Mouse (Mus musculus): ENCODE results near the gene Myo1a.
A peak's percentile ranks its signal among the peaks of the same experiment; 100 is the strongest.

Gene Myo1a

DNA sequence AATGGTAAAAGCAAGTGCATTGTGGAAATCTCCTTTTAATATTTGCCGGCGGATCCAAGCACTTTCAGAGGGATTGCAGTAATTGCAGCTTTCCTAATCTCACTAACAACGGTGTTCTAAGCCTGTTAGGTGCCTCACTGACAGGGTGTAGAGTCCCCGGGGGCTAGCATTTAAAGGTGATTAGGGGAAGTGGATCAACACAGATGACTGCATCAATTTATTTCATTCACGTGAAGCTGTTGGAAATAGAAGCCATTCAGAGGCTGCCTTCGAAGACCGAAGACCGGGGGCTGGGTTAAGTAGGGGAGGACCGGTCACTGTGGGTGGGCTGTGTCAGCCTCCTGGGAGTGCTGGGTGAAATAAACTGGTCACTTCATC lies 26.0 kb downstream of the Myo1a start:
- no peak for DNase-seq

DNA sequence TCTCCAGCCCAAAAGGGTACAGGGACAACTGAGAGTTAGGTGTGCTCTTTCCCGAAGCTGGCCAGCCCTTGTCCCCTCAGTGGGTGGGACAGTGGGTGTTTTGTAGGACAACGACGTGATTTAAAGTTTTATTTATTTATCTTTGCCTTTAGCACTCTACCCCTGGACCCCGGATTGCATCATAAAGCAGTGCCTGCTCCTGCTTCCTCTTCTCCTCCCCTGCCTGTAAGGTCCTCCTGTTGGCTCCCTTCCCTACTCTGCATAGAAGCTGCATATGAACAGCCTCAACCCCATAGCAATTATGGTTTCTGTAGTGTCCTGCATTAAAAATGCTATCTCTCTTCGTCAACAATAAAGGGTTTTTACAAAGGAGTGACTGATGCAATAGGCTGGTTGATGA lies 26.4 kb downstream of the Myo1a start:
- no peak for DNase-seq

- peak; percentile 70 to 73 for DNase-seq
Measured at GRCm38 (mm10) chr10:127734434-127734833, 29.5 kb downstream of the Myo1a start.

DNA sequence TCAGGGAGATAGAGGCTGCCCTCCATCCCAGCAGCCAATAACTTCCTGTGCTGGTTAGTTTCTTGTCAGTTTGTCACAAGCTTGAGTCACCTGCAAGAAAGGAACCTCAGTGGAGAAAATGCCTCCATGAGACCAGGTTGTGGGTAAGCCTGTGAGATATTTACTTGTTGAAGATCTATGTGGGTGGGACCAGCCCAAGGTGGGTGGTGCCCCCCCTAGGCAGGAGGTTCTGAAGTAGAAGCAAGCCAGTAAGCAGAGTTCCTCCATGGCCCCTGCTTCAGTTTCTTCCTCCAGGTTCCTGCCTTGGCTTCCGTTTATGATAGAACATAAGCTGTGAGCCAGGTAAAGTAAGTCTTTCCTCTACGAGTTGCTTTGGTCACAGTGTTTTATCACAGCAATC lies 31.3 kb downstream of the Myo1a start:
- DNase-seq = no peak

DNA sequence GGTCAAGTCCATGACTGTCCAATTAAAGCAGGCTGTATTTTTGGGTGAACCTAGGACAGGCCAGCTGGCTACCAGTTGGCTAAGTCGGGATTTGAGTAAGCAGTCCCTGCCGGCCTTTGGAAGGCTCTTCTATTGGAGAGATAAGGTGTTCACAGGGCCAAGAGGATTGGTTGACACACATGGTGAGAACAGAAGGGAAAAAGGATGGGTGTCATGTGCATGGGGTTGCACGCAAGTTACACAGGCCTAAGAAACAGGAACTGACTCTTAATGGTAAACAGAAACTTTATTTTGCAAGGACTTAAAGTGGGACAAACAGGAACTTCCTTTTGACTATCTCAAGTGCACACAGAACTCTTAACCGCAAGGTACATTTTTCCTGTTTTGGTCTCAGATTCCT lies 31.9 kb downstream of the Myo1a start:
- no peak for DNase-seq

DNA sequence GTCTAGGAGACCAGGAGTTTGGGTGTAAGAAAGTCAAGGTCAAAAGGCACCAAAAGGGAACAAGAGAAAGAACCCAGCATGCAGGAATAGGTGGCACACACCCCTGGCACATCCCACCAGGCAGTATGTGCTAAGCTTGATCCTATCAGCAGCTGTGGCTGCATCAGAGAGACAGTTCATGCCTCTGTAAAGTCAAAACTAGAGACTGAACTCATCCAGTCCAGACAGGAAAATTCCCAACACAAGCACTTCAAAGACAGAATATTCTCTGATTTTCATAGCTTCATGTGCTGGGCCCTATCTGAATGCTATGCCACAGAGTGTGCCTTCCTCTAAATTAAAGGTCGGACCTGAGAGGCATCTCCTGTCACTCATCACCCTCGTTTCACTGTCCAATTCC lies 32.6 kb downstream of the Myo1a start:
- no peak for DNase-seq

DNA sequence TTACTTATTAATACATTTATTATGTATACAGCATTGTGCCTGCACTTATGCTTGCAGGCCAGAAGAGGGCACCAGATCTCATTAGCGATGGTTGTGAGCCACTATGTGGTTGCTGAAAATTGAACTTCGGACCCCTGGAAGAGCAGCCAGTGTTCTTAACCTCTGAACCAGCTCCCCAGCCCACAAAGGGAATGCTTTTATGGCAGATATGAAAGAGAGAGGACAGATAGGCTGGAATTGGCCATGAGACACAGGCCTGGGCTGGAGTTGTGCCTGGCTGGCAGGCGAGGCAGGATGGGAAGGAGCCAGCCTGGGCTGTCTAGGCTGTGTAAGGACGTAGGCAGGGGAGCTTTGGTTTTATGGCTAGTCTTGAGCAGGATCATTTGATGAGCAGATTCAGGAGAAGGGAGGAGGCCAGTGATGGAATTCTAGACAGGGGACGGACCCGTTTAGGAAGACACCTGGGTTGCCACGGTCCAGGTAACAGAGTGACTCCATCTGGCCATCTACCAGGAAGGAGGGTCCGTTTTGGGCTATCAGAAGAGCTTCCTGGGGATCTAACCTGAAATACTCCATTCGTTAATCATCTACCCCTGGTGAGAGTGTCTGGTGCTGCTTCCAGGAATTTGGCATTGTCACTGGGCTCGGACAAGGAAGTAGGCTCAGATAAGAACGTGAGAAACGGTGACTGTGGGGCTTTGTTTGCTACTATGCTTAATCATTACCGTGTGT lies 33.3 kb downstream of the Myo1a start:
- peak; percentile 65 to 69 for DNase-seq

DNA sequence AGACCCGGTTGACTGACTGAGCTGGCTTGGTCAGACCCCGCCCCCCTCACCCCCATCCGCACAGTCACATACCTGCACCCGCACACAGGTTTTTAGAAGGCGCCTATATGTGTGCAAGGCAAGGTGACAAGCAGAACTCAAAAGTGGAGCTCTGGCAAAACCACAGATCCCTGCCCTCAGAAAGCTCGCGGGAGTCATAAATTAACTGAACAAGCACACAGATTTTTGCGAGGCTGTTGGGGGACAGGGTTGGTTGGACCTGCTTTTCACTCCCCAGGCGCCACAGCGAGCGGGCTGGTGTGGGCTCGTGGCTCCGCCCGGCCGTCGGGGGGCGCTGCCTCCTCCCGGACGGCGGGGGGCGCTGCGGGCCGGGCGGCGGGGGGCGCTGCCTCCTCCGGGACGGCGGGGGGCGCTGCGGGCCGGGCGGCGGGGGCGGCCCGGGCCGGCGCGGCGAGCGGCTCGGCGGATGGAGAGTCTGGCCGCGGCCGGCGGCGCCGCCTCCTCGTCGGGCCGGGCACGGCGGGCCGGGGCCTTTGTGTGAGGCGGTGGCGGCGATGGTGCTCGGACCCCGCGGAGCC lies 34.2 kb downstream of the Myo1a start, which contains the start of gene Zbtb39:
Gene Zbtb39 (plus strand): TSS at position 456 of the 578 bp plus-strand sequence.
- DNase-seq = peak; percentile 90 to 92

GRCm38 (mm10) chr10:127739661-127740161 lies 34.7 kb downstream of the Myo1a start:
- DNase-seq = peak; percentile 59 to 65

DNA sequence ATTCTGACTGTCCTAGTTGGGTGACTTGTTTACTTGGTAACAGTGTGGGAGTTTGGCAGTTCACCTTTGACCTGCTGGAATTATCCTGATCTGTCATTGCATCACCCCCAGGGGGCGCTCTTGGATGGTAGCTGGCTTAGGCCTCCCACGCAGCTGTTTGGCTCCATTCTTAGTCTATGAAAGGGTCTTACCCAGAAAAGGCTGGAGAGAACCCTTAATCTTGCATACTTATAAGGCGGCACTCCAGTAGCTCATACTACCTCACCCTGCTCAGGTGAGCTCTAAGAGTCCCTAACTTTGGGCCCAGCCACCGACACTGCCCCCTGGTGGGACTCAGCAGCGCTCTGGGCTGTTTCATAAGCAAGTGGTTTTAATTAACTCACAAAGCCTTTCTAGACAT lies 39.7 kb downstream of the Myo1a start:
- DNase-seq = peak; percentile 70 to 83

DNA sequence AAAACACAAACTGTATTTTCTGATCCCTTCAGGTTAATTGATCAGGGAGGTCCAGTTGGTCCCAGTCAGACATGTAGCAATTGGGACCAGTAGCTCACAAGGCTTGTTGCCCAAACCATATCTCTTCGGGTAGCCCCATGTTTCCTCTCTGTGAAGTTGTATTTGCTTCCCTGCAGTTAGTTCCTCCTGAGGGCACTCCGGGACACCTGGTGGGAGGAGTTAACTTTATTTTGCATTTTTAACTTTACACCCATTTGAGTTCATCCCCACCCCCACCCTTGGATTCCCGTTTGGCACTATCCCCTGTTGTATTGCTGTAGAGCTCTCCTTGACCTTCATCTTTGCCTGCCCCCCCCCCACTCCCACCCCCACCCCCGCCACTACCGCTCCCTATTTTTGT lies 40.9 kb downstream of the Myo1a start:
- no peak for DNase-seq

DNA sequence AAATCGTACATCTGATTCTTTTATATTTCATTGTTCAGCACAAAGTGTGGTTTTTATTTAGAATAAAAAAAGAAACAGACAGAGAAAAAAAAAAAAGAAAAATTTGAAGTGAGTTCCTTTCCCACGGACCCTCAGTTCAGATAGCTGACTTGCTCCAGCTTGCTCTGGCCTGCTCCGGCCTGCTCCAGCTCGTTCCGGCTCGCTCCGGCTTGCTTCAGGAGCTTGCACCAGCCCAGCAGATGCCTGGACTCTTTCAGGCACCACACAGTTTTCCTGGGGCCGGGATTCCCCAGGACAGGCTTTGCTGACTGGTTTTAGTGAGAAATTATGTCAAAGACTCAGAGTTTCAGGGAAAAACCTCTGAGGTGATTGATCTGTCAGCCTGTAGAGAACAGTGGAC lies 42.3 kb downstream of the Myo1a start:
- DNase-seq = no peak

DNA sequence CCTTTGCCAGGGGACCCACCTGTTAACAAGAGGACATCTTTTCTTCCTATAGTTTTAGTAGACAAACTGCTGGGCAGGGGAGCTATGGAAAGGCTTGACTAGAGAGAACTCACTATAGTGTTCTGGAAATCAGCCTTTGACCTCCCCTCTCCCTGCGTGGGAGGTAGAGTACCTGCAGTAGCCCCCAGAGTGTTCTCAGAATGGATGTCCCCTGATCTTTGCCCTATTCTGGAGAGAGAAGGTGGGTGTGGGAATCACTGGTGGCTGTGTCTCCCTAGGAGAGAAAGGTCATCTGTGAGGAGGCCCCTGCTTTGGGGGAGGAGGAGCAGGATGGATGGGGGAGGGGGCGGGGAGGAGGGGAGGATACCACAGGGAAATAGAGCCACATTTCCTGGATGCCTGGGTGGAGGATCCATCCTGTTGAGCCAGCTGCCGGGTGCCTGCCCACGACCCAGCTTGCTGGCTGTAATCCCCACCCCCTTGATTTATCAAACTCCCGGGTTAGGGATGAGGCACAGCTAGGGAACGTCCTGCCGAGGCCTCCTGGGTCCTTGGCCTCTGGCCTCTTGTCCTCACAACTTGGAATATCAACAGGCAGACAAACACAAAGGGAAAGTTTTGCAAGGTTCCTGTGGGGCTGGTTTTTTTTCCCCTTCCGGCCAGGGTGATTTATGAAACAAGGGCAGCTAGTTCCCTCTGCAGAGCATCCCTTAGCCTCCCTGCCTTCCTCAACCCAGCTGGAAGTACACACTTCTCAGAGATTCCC lies 44.1 kb downstream of the Myo1a start:
- no peak for DNase-seq

DNA sequence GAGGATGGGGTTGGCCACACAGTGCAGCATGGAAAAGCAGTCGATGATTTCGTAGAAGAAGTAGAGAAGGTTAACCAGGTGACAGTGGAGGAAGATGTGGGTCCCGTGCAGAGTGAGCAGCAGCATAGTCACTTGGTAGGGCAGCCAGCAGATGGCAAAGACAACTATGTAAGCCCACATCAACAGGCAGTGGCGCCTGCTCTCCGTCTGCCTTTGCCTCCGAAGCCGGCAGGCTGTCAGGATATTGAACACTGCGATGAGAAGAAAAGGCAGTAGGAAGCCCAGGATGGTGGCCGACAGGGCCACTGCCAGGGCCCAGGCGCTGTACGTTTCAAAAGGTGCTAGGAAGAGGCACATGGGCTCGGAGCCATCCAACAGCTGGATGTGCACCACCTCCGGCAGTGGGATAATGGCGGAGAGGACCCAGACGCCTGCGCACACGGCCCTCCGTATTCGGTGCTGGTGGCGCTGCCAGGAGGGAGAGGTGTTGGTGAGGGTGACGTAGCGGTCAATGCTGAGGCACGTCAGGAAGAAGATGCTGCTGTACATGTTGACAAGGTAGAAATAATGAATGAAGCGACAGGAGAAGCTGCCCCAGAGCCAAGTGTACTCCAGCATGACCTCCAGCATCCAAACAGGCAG lies 45.3 kb downstream of the Myo1a start:
- DNase-seq = peak; percentile 33 to 35

- no peak for DNase-seq
Measured at GRCm38 (mm10) chr10:127751548-127751947, 46.6 kb downstream of the Myo1a start, which contains the start of gene Gpr182. TSS of gene Gpr182 (minus strand) at chr10:127751732.

DNA sequence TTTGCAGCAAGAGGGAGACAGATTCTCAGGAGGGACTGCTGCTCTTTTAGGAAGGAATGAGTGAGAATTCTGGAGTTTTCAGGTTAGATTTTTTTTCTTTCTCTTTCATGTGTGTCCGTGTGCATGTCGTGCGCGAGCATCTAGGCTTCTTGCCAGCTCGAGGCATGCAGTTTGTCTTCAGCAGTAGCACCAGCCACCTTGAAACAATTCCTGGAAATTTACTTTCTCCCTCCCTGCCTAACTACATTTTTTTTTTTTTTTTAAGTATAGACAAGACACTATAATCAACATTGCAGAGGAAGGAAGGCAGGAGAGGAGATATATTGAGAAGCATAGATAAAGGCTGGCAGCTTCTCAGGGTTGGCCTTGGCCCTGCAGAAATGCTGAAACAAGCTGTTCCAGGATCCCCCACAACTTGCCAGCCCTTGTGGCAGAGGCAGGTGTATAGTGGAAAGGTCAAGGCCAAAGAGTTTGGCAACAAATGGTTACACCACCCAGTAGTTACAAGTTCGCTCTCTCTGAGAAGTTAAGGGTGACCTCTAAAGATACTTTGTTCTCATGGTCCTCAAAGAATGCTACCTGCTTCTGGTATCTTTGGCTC lies 49.7 kb downstream of the Myo1a start:
- peak; percentile 53 to 56 for DNase-seq

DNA sequence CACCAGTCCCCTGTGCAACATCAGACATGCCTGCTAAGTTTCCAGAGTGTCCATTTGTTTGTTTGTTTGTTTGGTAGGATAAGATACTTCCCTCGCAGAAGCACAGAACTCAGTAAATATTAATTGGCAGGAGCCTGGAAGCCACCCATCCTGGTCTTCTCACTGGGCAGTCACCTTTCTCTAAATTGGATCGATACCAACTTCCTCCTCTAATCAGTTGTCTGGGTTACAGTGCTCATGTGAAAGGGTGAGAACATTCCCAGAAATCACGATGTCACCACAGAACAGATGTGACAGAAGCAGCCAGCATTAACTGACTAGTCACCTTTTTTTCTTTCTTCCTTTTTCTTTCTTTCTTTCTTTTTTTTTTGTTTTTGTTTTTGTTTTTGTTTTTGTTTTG lies 50.3 kb downstream of the Myo1a start:
- DNase-seq = no peak

GRCm38 (mm10) chr10:127755770-127756468 lies 50.9 kb downstream of the Myo1a start:
- no peak for DNase-seq

GRCm38 (mm10) chr10:127759181-127760110 lies 54.5 kb downstream of the Myo1a start, which contains the start of the genes Rdh1 and Rdh16f1:
TSS of gene Rdh1 (plus strand) at chr10:127759721.
TSS of gene Rdh16f1 (plus strand) at chr10:127759787.
- DNase-seq = no peak

GRCm38 (mm10) chr10:127762926-127763325 lies 58.0 kb downstream of the Myo1a start:
- DNase-seq = peak in 1 of 2 experiments; percentile 1
